Mouse (Mus musculus) cortical plate, adult 2 months (tissue): ENCODE measurements at regions not wholly inside any gene's neighbourhood (a gene's known extent, or its start where the extent isn't known, plus 50 kb on each side); places are given as distances from the start of the nearest gene placed in this dataset.
A peak's percentile ranks its signal among the peaks of the same experiment; 100 is the strongest.

Experiments
- CTCF ChIP-seq: fragments of 200-500 bp; IDR thresholded peaks from 2 replicates; pipeline ENCODE4 v1.5.1; 2011; ENCODE audit warnings: mild to moderate bottlenecking, control low read depth, low read length; ENCODE audit not compliant: insufficient read depth; ENCODE audit errors: extremely low read depth
- POLR2A ChIP-seq: fragments of 200-500 bp; IDR thresholded peaks from 2 replicates; pipeline ENCODE4 v1.6.1; 2011; ENCODE audit warnings: mild to moderate bottlenecking, low read length, control low read depth; ENCODE audit not compliant: insufficient read depth; ENCODE audit errors: extremely low read depth

DNA sequence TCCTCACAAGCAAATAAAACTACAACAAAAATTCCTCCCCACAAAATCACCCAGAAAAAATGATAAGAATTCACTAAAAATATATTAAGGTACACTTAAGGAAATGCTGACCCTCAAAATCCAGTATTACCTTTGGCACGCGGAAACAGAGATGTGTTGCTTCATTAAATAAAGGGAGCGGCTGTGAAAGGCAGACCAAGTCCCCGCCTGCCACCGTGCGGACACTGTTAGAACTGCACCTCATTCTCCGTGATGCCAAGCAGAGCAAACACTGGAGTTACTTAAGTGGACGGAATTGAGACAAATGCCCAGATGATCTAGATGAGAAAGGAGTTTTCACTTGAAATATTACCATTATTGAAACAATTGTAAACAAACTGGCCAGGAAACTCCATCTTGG lies 1839.1 kb downstream of the 9330182O14Rik start:
- TF ChIP-seq POLR2A (no peak), CTCF (peak; percentile 90)
